Mouse (Mus musculus) T-helper 17 cell (primary cell): ENCODE measurements around the gene Smim17.

Source experiments
- in situ Hi-C, 2 experiments: fragments of 300-600 bp; cut with MboI, MseI; formaldehyde crosslinking; loops; 1 replicate in 1 of 2; 2 replicates in 1 of 2; pipeline ENCODE4 v1.15.1; 2025; ENCODE audit warnings: high pct_unique_total_duplicates in 2 of 2

Gene Smim17

GRCm38 (mm10) chr7:6397996-6398975, at the start of gene Smim17:
Smim17 (plus strand) TSS chr7:6398715.
- in situ Hi-C loops = loop anchor here in 1 of 2 experiments (5.0 to 25.0 kb wide), 2 partner anchors 784 to 1311 kb away; partner anchors contain the start of gene Epn1

- in situ Hi-C loops = loop anchor here (5.0 to 25.0 kb wide), 4 partner anchors 69 to 929 kb away; partner anchors contain the start of gene Gm45844 (in 1 of the 2)
Measured at GRCm38 (mm10) chr7:6358121-6358520, 40.4 kb upstream of the Smim17 start.

- in situ Hi-C loops = loop anchor here (5.0 to 25.0 kb wide), 4 partner anchors 68 to 928 kb away; partner anchors contain the start of gene Gm45844 (in 1 of the 2)
Measured at GRCm38 (mm10) chr7:6358937-6359590, 39.5 kb upstream of the Smim17 start.

- in situ Hi-C loops = loop anchor here in 1 of 2 experiments (25.0 kb wide), 1 partner anchor 927 kb away; the partner anchor contains the start of gene Gm45844
Measured at GRCm38 (mm10) chr7:6360477-6361060, 37.9 kb upstream of the Smim17 start.

GRCm38 (mm10) chr7:6361756-6362155, 36.8 kb upstream of the Smim17 start:
- in situ Hi-C loops = loop anchor here in 1 of 2 experiments (25.0 kb wide), 1 partner anchor 926 kb away; the partner anchor contains the start of gene Gm45844

GRCm38 (mm10) chr7:6362268-6363046, 36.1 kb upstream of the Smim17 start:
- in situ Hi-C loops = loop anchor here in 1 of 2 experiments (25.0 kb wide), 1 partner anchor 925 kb away; the partner anchor contains the start of gene Gm45844

- in situ Hi-C loops = loop anchor here in 1 of 2 experiments (25.0 kb wide), 1 partner anchor 924 kb away; the partner anchor contains the start of gene Gm45844
Measured at GRCm38 (mm10) chr7:6363047-6363488, 35.4 kb upstream of the Smim17 start, which contains the start of gene Zfp78. Zfp78 (plus strand) TSS chr7:6363280.

- in situ Hi-C loops = loop anchor here in 1 of 2 experiments (25.0 kb wide), 1 partner anchor 923 kb away; the partner anchor contains the start of gene Gm45844
Measured at GRCm38 (mm10) chr7:6364761-6365160, 33.8 kb upstream of the Smim17 start.

GRCm38 (mm10) chr7:6367185-6367584, 31.3 kb upstream of the Smim17 start:
- in situ Hi-C loops = loop anchor here in 1 of 2 experiments (25.0 kb wide), 1 partner anchor 920 kb away; the partner anchor contains the start of gene Gm45844

- in situ Hi-C loops = loop anchor here in 1 of 2 experiments (25.0 kb wide), 1 partner anchor 919 kb away; the partner anchor contains the start of gene Gm45844
Measured at GRCm38 (mm10) chr7:6368146-6368545, 30.4 kb upstream of the Smim17 start.

- in situ Hi-C loops = loop anchor here in 1 of 2 experiments (25.0 kb wide), 1 partner anchor 918 kb away; the partner anchor contains the start of gene Gm45844
Measured at GRCm38 (mm10) chr7:6369460-6369859, 29.1 kb upstream of the Smim17 start.

- in situ Hi-C loops = loop anchor here in 1 of 2 experiments (25.0 kb wide), 1 partner anchor 914 kb away; the partner anchor contains the start of gene Gm45844
Measured at GRCm38 (mm10) chr7:6372993-6373392, 25.5 kb upstream of the Smim17 start.

GRCm38 (mm10) chr7:6378441-6378840, 20.1 kb upstream of the Smim17 start:
- in situ Hi-C loops = loop anchor here in 1 of 2 experiments (25.0 kb wide), 1 partner anchor 1291 kb away; the partner anchor contains the start of gene Epn1

- in situ Hi-C loops = loop anchor here in 1 of 2 experiments (5.0 to 25.0 kb wide), 2 partner anchors 94 to 1294 kb away; partner anchors contain the start of genes Epn1 and Zfp667
Measured at GRCm38 (mm10) chr7:6381431-6381830, 17.1 kb upstream of the Smim17 start.

- in situ Hi-C loops = loop anchor here in 1 of 2 experiments (5.0 to 25.0 kb wide), 2 partner anchors 96 to 1296 kb away; partner anchors contain the start of genes Epn1 and Zfp667
Measured at GRCm38 (mm10) chr7:6383044-6383455, 15.5 kb upstream of the Smim17 start, which contains the start of gene Zfp28. Zfp28 (plus strand) TSS chr7:6383295.

- in situ Hi-C loops = loop anchor here in 1 of 2 experiments (5.0 to 25.0 kb wide), 2 partner anchors 97 to 1297 kb away; partner anchors contain the start of genes Epn1 and Zfp667
Measured at GRCm38 (mm10) chr7:6384011-6384410, 14.5 kb upstream of the Smim17 start.

- in situ Hi-C loops = loop anchor here (5.0 to 25.0 kb wide), 3 partner anchors 220 to 1300 kb away; partner anchors contain the start of gene Epn1 (in 1 of the 2)
Measured at GRCm38 (mm10) chr7:6386995-6387394, 11.5 kb upstream of the Smim17 start.

GRCm38 (mm10) chr7:6388971-6389370, 9.5 kb upstream of the Smim17 start:
- in situ Hi-C loops = loop anchor here (5.0 to 25.0 kb wide), 3 partner anchors 222 to 1302 kb away; partner anchors contain the start of gene Epn1 (in 1 of the 2)

GRCm38 (mm10) chr7:6389449-6389848, 9.1 kb upstream of the Smim17 start:
- in situ Hi-C loops = loop anchor here (5.0 to 25.0 kb wide), 3 partner anchors 222 to 1302 kb away; partner anchors contain the start of gene Epn1 (in 1 of the 2)
